Mouse (Mus musculus): ENCODE results near the gene Scgb2b15.
"Not testable (repeated sequence)": the region's sequence is repeated elsewhere in the genome, so short reads cannot be mapped to it uniquely, and the experiment has no call there.

Gene Scgb2b15

DNA sequence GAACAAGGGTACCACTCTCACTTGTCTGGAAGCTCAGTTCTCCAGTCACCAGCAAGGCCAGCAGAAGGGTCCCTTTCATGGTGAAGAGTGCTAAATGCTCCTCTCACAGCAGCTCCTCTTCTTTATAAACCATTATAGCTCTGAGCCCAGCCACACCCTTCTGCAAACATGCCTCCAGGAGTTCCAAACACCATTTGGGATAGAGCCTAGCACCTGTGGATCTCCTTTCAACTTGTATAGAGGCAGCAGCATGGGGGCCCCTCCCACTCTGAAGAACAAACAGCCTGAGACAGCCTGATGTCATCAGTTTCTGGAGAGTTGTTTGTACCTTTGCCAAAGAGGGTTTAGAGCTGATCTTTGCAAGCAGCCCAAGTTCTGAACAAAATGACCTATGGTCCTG is at the start of gene Scgb2b15:
Gene Scgb2b15 (minus strand): TSS at position 101 of the 400 bp plus-strand sequence.
- not testable (repeated sequence) for DNase-seq

DNA sequence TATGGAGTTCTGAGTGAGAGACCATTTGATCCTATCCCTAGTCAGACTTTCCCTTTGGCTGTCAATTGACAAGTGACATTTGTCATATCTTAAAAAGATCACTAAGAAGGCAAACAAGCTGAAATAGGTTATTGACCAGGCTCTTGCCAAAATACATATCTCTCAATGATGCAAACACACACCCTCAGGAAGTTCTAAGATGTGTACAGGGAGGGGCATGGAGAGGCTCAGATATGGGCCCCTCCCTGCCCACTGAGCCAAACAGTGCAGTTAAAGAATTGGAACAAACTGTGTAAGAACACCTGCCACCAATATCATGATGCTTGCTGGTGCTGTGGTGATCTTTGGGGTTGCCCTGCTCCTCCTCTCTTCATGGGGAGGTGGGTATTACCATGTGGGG is 6.8 kb upstream of the Scgb2b15 start, which contains the start of gene Scgb1b15:
Gene Scgb1b15 (plus strand): TSS at position 301 of the 400 bp plus-strand sequence.
- DNase-seq = not testable (repeated sequence)
